Mouse (Mus musculus) MEL (cell line): ENCODE data around the gene Efcab2. TPM values are rescaled to one million over a fixed set of nuclear protein-coding genes. Genes with fewer than 3 reads are reported as not detected.

Experiments used
- DNase-seq: peaks from one replicate; pipeline ENCODE4 v3.0.0; 2011; ENCODE audit warnings: low read depth, low spot score
- H3K27ac ChIP-seq: 2 replicates; pipeline ENCODE4 v1.5.1; 2012; ENCODE audit warnings: low read depth, mild to moderate bottlenecking, control low read depth, low read length, moderate library complexity; ENCODE audit not compliant: control insufficient read depth
- H3K27me3 ChIP-seq, 2 experiments: fragments of 150-350 bp in 1 of 2; sonication (generic) in 1 of 2; 2 replicates each; pipeline ENCODE4 v1.6.1; 2012; ENCODE audit warnings: low read length in 2 of 2, mild to moderate bottlenecking in 2 of 2, improper control_type of control experiment in 1 of 2, moderate library complexity in 1 of 2; ENCODE audit not compliant: insufficient read depth in 2 of 2, control insufficient read depth in 1 of 2
- H3K36me3 ChIP-seq, 2 experiments: 2 replicates each; pipeline ENCODE4 v1.6.1; 2012 to 2014; ENCODE audit warnings: low read length in 2 of 2, improper control_type of control experiment in 1 of 2, inconsistent platforms in 1 of 2, mild to moderate bottlenecking in 1 of 2; ENCODE audit not compliant: insufficient read depth in 2 of 2, control insufficient read depth in 1 of 2
- H3K4me1 ChIP-seq, 2 experiments: fragments of 150-350 bp in 1 of 2; sonication (generic) in 1 of 2; 2 replicates each; pipeline ENCODE4 v1.6.1; 2012; ENCODE audit warnings: low read length in 2 of 2, improper control_type of control experiment in 1 of 2, mild to moderate bottlenecking in 1 of 2; ENCODE audit not compliant: insufficient read depth in 2 of 2, control insufficient read depth in 1 of 2
- H3K4me3 ChIP-seq, 2 experiments: fragments of 150-350 bp in 1 of 2; sonication (generic) in 1 of 2; 2 replicates each; pipeline ENCODE4 v1.5.1; 2012; ENCODE audit warnings: low read depth in 2 of 2, low read length in 2 of 2, mild to moderate bottlenecking in 2 of 2, moderate library complexity in 2 of 2, control low read depth in 1 of 2, improper control_type of control experiment in 1 of 2; ENCODE audit not compliant: control insufficient read depth in 1 of 2, insufficient read depth in 1 of 2
- H3K79me2 ChIP-seq: 2 replicates; pipeline ENCODE4 v1.6.1; 2012; ENCODE audit warnings: mild to moderate bottlenecking, low read length, moderate library complexity; ENCODE audit not compliant: control insufficient read depth, poor library complexity, insufficient read depth
- H3K9ac ChIP-seq: 2 replicates; pipeline ENCODE4 v1.6.1; 2012; ENCODE audit warnings: low read depth, mild to moderate bottlenecking, control low read depth, low read length, moderate library complexity; ENCODE audit not compliant: control insufficient read depth, poor library complexity, severe bottlenecking
- H3K9me3 ChIP-seq: fragments of 150-350 bp; sonication (generic); replicated peaks from 2 replicates; pipeline ENCODE4 v1.6.1; 2012; ENCODE audit warnings: mild to moderate bottlenecking, low read length, improper control_type of control experiment, moderate library complexity; ENCODE audit not compliant: insufficient read depth
- ELF1 ChIP-seq: IDR thresholded peaks from 2 replicates; pipeline ENCODE4 v1.6.1; 2014; ENCODE audit warnings: low read depth, mild to moderate bottlenecking, inconsistent platforms, low read length, improper control_type of control experiment, moderate library complexity
- EP300 ChIP-seq, 2 experiments: IDR thresholded peaks; 2 replicates each; pipeline ENCODE4 v1.6.1; 2011; ENCODE audit warnings: improper control_type of control experiment in 2 of 2, low read length in 2 of 2, low read depth in 1 of 2, mild to moderate bottlenecking in 1 of 2
- GABPA ChIP-seq: IDR thresholded peaks from 2 replicates; pipeline ENCODE4 v1.6.1; 2012; ENCODE audit warnings: low read depth, mild to moderate bottlenecking, inconsistent platforms, low read length, improper control_type of control experiment, moderate library complexity
- JUND ChIP-seq: IDR thresholded peaks from 2 replicates; pipeline ENCODE4 v1.6.1; 2011; ENCODE audit warnings: low read depth, mild to moderate bottlenecking, improper control_type of control experiment, low read length
- KAT2A ChIP-seq: conservative IDR thresholded peaks from 2 replicates; pipeline ENCODE4 v1.6.1; 2012; ENCODE audit warnings: low read depth, low read length, improper control_type of control experiment, inconsistent platforms
- MAFK ChIP-seq: IDR thresholded peaks from 2 replicates; pipeline ENCODE4 v1.6.1; 2011; ENCODE audit warnings: low read depth, mild to moderate bottlenecking, low read length, improper control_type of control experiment, borderline replicate concordance
- MAX ChIP-seq: IDR thresholded peaks from 2 replicates; pipeline ENCODE4 v1.6.1; 2011; ENCODE audit warnings: low read length, improper control_type of control experiment
- MAZ ChIP-seq: IDR thresholded peaks from 2 replicates; pipeline ENCODE4 v1.6.1; 2012; ENCODE audit warnings: low read depth, mild to moderate bottlenecking, inconsistent platforms, low read length, improper control_type of control experiment
- MEF2A ChIP-seq: IDR thresholded peaks from 2 replicates; pipeline ENCODE4 v1.6.1; 2014; ENCODE audit warnings: low read depth, mild to moderate bottlenecking, inconsistent platforms, low read length, improper control_type of control experiment; ENCODE audit not compliant: poor library complexity, insufficient replicate concordance, severe bottlenecking; ENCODE audit errors: extremely low read depth
- MYC ChIP-seq: IDR thresholded peaks from 2 replicates; pipeline ENCODE4 v1.6.1; 2011; ENCODE audit warnings: low read depth, mild to moderate bottlenecking, low read length, improper control_type of control experiment, moderate library complexity
- NELFE ChIP-seq: IDR thresholded peaks from 2 replicates; pipeline ENCODE4 v1.6.1; 2011; ENCODE audit warnings: low read depth, low read length, improper control_type of control experiment
- NRF1 ChIP-seq: IDR thresholded peaks from 2 replicates; pipeline ENCODE4 v1.6.1; 2014; ENCODE audit warnings: low read depth, mild to moderate bottlenecking, inconsistent platforms, low read length, improper control_type of control experiment, moderate library complexity; ENCODE audit not compliant: poor library complexity, insufficient read depth, severe bottlenecking
- POLR2AphosphoS2 ChIP-seq: IDR thresholded peaks from 2 replicates; pipeline ENCODE4 v1.6.1; 2011; ENCODE audit warnings: low read length, improper control_type of control experiment
- RAD21 ChIP-seq: IDR thresholded peaks from 2 replicates; pipeline ENCODE4 v1.6.1; 2011; ENCODE audit warnings: mild to moderate bottlenecking, low read depth, low read length, improper control_type of control experiment
- RCOR1 ChIP-seq: IDR thresholded peaks from 2 replicates; pipeline ENCODE4 v1.6.1; 2012; ENCODE audit warnings: low read depth, mild to moderate bottlenecking, inconsistent platforms, low read length, improper control_type of control experiment
- SIN3A ChIP-seq: IDR thresholded peaks from 2 replicates; pipeline ENCODE4 v1.6.1; 2012; ENCODE audit warnings: low read length, improper control_type of control experiment, inconsistent platforms
- SMC3 ChIP-seq: IDR thresholded peaks from 2 replicates; pipeline ENCODE4 v1.6.1; 2011; ENCODE audit warnings: low read depth, low read length, improper control_type of control experiment
- TBP ChIP-seq: IDR thresholded peaks from 2 replicates; pipeline ENCODE4 v1.8.0; 2011; ENCODE audit warnings: low read depth, low read length, improper control_type of control experiment
- USF1 ChIP-seq: IDR thresholded peaks from 2 replicates; pipeline ENCODE4 v1.6.1; 2014; ENCODE audit warnings: low read depth, mild to moderate bottlenecking, inconsistent platforms, low read length, improper control_type of control experiment, moderate library complexity
- ZKSCAN1 ChIP-seq: IDR thresholded peaks from 2 replicates; pipeline ENCODE4 v1.6.1; 2012; ENCODE audit warnings: low read depth, mild to moderate bottlenecking, inconsistent platforms, low read length, improper control_type of control experiment, moderate library complexity
- ZNF384 ChIP-seq: IDR thresholded peaks from 2 replicates; pipeline ENCODE4 v1.6.1; 2012; ENCODE audit warnings: low read depth, mild to moderate bottlenecking, inconsistent platforms, low read length, improper control_type of control experiment
- polyA plus RNA-seq, 2 experiments: library from polyadenylated mRNA; stranded (reverse) in 1 of 2; unstranded in 1 of 2; fragments of >175 nt in 1 of 2; fragments of >200 nt in 1 of 2; gene quantifications; 2 replicates each; pipeline versions ENCODE4 v1.2.1 to v1.2.4; 2012; ENCODE audit warnings: low replicate concordance in 2 of 2, low read depth in 1 of 2; ENCODE audit not compliant: insufficient read length in 2 of 2, insufficient read depth in 1 of 2, missing spikeins in 1 of 2
- total RNA-seq: library from RNA; depleted of rRNA; stranded (reverse); fragments of 300-350 nt; gene quantifications from 2 replicates; pipeline ENCODE4 v1.2.3, GENCODE M21; 2012

Efcab2 gene
- total and polyA plus RNA-seq, 3 experiments, result 0.85 to 3.2 TPM; not detected in 1

GRCm38 (mm10) chr1:178506938-178507337 lies 101.1 kb downstream of the Efcab2 start:
- H3K4me1 ChIP-seq, result no peaks in the 10 kb centered on the region
- H3K36me3 ChIP-seq, result no peaks in the 10 kb centered on the region
- H3K9me3 ChIP-seq, result no peaks in the 10 kb centered on the region
- H3K9ac ChIP-seq, result no peak overlapping the region
- H3K79me2 ChIP-seq, result no peaks in the 10 kb centered on the region
- peaks cover 0 to 2% of the 10 kb centered on the region in 2 experiments; a peak in 2 of 4 replicates for H3K27me3 ChIP-seq
- TF ChIP-seq MAFK (no peak), TBP (no peak), RAD21 (no peak), EP300 (IDR thresholded peaks at IDR 0.05; ENCODE audit: low read depth in 1 of 2, low read length in 2 of 2) (no peak), SIN3A (no peak), USF1 (no peak), MAZ (no peak), ZKSCAN1 (no peak), SMC3 (no peak), MEF2A (no peak), JUND (no peak), POLR2AphosphoS2 (no peak), KAT2A (no peak), MAX (no peak), NRF1 (no peak), RCOR1 (no peak), NELFE (no peak), MYC (no peak)
- no peak overlapping the region for H3K27ac ChIP-seq
- no peak overlapping the region for H3K4me3 ChIP-seq
- DNase-seq, result no peak

GRCm38 (mm10) chr1:178512323-178513031 lies 106.6 kb downstream of the Efcab2 start:
- H3K9ac ChIP-seq, result no peak overlapping the region
- H3K27ac ChIP-seq, result no peak overlapping the region
- no peaks in the 10 kb centered on the region for H3K9me3 ChIP-seq
- H3K27me3 ChIP-seq, result peaks cover 0 to 2% of the 10 kb centered on the region in 2 experiments; a peak in 2 of 4 replicates
- no peak overlapping the region for H3K4me3 ChIP-seq
- DNase-seq, result no peak
- H3K4me1 ChIP-seq, result no peaks in the 10 kb centered on the region
- H3K36me3 ChIP-seq, result no peaks in the 10 kb centered on the region
- TF ChIP-seq ELF1 (no peak), GABPA (no peak), ZNF384 (no peak)
- H3K79me2 ChIP-seq, result no peaks in the 10 kb centered on the region
